ENCODE assay signal across 17 mouse cellular contexts in the genomic region with DNA sequence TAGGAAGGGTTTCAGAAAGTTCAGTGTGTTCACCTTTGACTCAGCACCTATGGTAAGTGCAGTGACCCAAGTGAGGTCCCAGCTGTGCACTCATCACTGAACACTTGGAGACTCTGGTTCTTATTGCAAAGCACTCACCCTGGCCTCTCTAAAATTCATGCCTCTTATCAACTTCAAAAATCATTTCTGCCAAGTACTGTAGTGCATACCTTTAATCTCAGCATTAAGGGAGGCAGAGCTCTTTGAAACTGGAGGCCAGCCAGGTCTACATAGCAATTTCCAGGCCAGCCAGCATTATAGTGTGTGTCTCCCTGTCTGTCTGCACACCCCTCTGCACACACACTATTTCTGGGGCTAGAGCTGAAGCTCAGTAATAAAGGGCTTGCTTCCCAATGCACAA.
"Had no signal": no experiment of that assay in that cellular context is flagged by ENCODE, and none has a peak within 500 bp of the region (broad histone marks: within the 10 kb centered on the region; RNA-seq: fewer than 3 reads in every experiment).

No protein-coding gene starts in this region.

- H3K27ac ChIP-seq: left cerebral cortex, adult 2 months; liver, embryonic 13.5 days; macrophage; midbrain, embryonic 10.5 days; midbrain, embryonic 13.5 days; neural tube, embryonic 13.5 days; stomach, embryonic 15.5 days had no signal

- H3K27me3 ChIP-seq: liver, embryonic 13.5 days; midbrain, embryonic 13.5 days; neural tube, embryonic 13.5 days; stomach, embryonic 15.5 days had no signal

- H3K36me3 ChIP-seq: stomach, embryonic 15.5 days had no signal

- H3K4me3 ChIP-seq: left cerebral cortex, adult 2 months; liver, embryonic 13.5 days; midbrain, embryonic 10.5 days; midbrain, embryonic 13.5 days; myocyte; neural tube, embryonic 13.5 days; stomach, embryonic 15.5 days had no signal

- H3K4me1 ChIP-seq: midbrain, embryonic 10.5 days; midbrain, embryonic 13.5 days; neural tube, embryonic 13.5 days; stomach, embryonic 15.5 days had no signal

- H3K4me2 ChIP-seq: liver, embryonic 13.5 days; midbrain, embryonic 13.5 days; neural tube, embryonic 13.5 days; stomach, embryonic 15.5 days had no signal

- H3K9ac ChIP-seq: liver, embryonic 13.5 days; midbrain, embryonic 13.5 days; neural tube, embryonic 13.5 days; stomach, embryonic 15.5 days had no signal

- H3K9me3 ChIP-seq: liver, embryonic 13.5 days; midbrain, embryonic 10.5 days; midbrain, embryonic 13.5 days; neural tube, embryonic 13.5 days; stomach, embryonic 15.5 days had no signal

- ATAC-seq: intestine, postnatal 0 days; midbrain, embryonic 13.5 days; midbrain, embryonic 16.5 days had no signal

- DNase-seq: kidney, adult 2 months; kidney, postnatal 14 days; layer of hippocampus, postnatal 36 days; liver, embryonic 13.5 days; retina, postnatal 1 day; right cerebral cortex, postnatal 25 days; spleen, adult 18-20 months; thymus, postnatal 25 days had no signal
